Mouse (Mus musculus) embryonic facial prominence, embryonic 14.5 days (tissue): ENCODE measurements around the gene Adamts5. TPM values are rescaled to one million over a fixed set of nuclear protein-coding genes. Genes with fewer than 3 reads are reported as not detected.

Source experiments
- ATAC-seq: fragments of 200-750 bp; cut with Nextera tagmentation; 2 replicates; pipeline ENCODE4 v1.8.0; 2017; ENCODE audit warnings: low read depth, moderate number of reproducible peaks, moderate TSS enrichment
- DNase-seq: peaks from one replicate; pipeline ENCODE4 v3.0.0-alpha.2; 2015; ENCODE audit warnings: low spot score
- H3K27ac ChIP-seq: fragments of 300-500 bp; sonication (generic); replicated peaks from 2 replicates; pipeline ENCODE4 v1.5.1; 2014; ENCODE audit warnings: low read depth, mild to moderate bottlenecking, low read length, moderate library complexity
- H3K27me3 ChIP-seq: fragments of 300-500 bp; sonication (generic); replicated peaks from 2 replicates; pipeline ENCODE4 v1.6.1; 2014; ENCODE audit warnings: low read length; ENCODE audit not compliant: control insufficient read depth, insufficient read depth
- H3K36me3 ChIP-seq: fragments of 300-500 bp; sonication (generic); 2 replicates; pipeline ENCODE4 v1.6.1; 2014; ENCODE audit warnings: low read length, mixed read lengths; ENCODE audit not compliant: control insufficient read depth, insufficient read depth
- H3K4me1 ChIP-seq: fragments of 300-500 bp; sonication (generic); 2 replicates; pipeline ENCODE4 v1.6.1; 2014; ENCODE audit warnings: antibody characterized with exemption, low read length; ENCODE audit not compliant: control insufficient read depth, insufficient read depth
- H3K4me2 ChIP-seq: fragments of 300-500 bp; sonication (generic); 2 replicates; pipeline ENCODE4 v1.6.1; 2014; ENCODE audit warnings: low read depth, mild to moderate bottlenecking, low read length, moderate library complexity, mixed read lengths
- H3K4me3 ChIP-seq: fragments of 300-500 bp; sonication (generic); 2 replicates; pipeline ENCODE4 v1.5.1; 2014; ENCODE audit warnings: low read depth, mild to moderate bottlenecking, low read length
- H3K9ac ChIP-seq: fragments of 300-500 bp; sonication (generic); 2 replicates; pipeline ENCODE4 v1.6.1; 2014; ENCODE audit warnings: low read depth, mild to moderate bottlenecking, low read length, moderate library complexity, mixed read lengths
- H3K9me3 ChIP-seq: fragments of 300-500 bp; sonication (generic); 2 replicates; pipeline ENCODE4 v1.6.1; 2016; ENCODE audit warnings: low read length; ENCODE audit not compliant: control insufficient read depth
- WGBS: fragments of 180-500 bp; shearing (Covaris S2); extraction: QIAGEN DNeasy Blood & Tissue Kit; methylation state at CpG from one replicate; pipeline ENCODE4 v1.1.7; 2014; 5-methylcytosine and 5-hydroxymethylcytosine counted together
- polyA plus RNA-seq: library from polyadenylated mRNA; unstranded; fragments of >200 nt; fragmentation: Nextera tagmentation; extraction: Ambion mirVana; gene quantifications from 2 replicates; pipeline ENCODE4 v1.2.1, GENCODE M21; 2014

Adamts5 gene
- polyA plus RNA-seq: 8.7 and 9.0 TPM in 2 replicates

DNA sequence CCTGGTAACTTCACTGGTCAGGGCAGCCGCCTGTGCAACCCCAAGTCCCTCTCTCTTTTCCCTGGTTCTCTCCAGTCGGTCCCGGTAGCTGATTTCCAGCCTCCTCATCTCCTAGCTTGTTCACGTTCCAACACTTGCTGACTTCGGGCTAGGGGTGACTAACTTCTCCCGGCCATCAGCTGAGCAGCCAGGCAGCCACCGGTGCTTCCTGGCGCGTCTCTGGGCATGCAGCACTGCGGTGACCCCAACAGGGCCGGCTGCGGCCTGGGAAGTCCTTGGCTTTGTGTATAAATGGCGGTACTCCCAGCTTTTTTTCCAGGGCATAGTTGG, at the start of gene Adamts5:
Gene Adamts5 (minus strand): TSS at position 248 of the 330 bp plus-strand sequence.
- ATAC-seq: peak; percentile 10; the same call in 1 of the 2 replicates
- Histone ChIP-seq H3K27ac (peak within 1 kb of the TSS; percentile 76), H3K9me3 (no peaks in the 10 kb centered on the region), H3K27me3 (peaks cover 12% of the 10 kb centered on the region), H3K4me3 (peak within 1 kb of the TSS; percentile 61), H3K9ac (peak within 1 kb of the TSS; percentile 70), H3K36me3 (no peaks in the 10 kb centered on the region), H3K4me2 (peak within 1 kb of the TSS; percentile 98), H3K4me1 (peaks cover 16% of the 10 kb centered on the region; the same call in 1 of the 2 replicates)
- no peak for DNase-seq
- WGBS: 12% methylated on average over 13 of the region's 13 CpGs

DNA sequence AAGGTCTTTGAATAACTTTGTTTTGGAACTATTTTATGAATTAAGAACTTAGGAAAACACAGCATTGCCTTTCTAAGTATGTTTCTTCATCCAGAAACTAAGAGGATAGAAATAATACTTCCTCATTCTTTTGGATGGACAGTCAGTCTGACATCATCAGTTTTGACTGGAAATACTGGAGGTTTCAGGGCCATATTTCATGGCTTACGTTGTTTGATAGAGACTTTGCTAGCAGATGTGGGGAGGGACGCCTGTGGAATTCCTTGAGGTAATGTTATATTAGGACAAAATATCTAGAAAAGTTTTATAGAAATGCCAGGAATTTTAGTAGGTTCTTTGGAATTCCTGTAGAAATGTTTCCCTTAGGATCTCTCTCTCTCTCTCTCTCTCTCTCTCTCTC, 48.7 kb upstream of the Adamts5 start:
- ATAC-seq: no peak
- peak; percentile 12 for DNase-seq
- H3K27me3 ChIP-seq: no peaks in the 10 kb centered on the region
- 41% methylated on average over 2 of the region's 2 CpGs for WGBS
- no peaks in the 10 kb centered on the region; the same call in 1 of the 2 replicates for H3K4me1 ChIP-seq
- no peaks in the 10 kb centered on the region for H3K36me3 ChIP-seq
- H3K4me3 ChIP-seq: no peak overlapping the region
- H3K4me2 ChIP-seq: no peak overlapping the region
- no peak overlapping the region for H3K27ac ChIP-seq
- no peak overlapping the region for H3K9ac ChIP-seq
- H3K9me3 ChIP-seq: no peaks in the 10 kb centered on the region

DNA sequence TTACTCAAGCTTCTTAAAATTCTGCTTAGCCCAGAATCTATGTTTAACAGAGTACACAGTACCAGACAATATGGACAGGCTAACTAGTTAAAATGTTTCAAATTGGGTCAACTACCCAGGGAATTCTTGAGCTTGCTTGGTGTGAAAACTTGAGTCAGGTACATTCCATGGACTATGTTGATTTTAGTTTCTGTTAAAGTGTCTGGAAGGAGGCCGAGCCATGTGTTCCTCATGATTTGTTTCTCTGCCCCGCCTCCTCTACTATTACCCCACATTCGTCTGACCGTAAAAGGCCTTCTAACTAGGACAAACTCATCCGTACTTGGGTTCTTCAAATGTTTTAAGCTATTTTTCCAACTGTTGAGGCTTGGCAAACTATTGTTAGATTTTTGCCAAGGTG, 24.4 kb upstream of the Adamts5 start:
- Histone ChIP-seq H3K9me3 (no peaks in the 10 kb centered on the region), H3K9ac (no peak overlapping the region), H3K36me3 (no peaks in the 10 kb centered on the region), H3K27ac (no peak overlapping the region), H3K4me3 (no peak overlapping the region), H3K4me1 (no peaks in the 10 kb centered on the region), H3K27me3 (no peaks in the 10 kb centered on the region), H3K4me2 (no peak overlapping the region)
- WGBS: 68% methylated on average over 5 of the region's 5 CpGs
- ATAC-seq (no peak), DNase-seq (peak; percentile 56)

DNA sequence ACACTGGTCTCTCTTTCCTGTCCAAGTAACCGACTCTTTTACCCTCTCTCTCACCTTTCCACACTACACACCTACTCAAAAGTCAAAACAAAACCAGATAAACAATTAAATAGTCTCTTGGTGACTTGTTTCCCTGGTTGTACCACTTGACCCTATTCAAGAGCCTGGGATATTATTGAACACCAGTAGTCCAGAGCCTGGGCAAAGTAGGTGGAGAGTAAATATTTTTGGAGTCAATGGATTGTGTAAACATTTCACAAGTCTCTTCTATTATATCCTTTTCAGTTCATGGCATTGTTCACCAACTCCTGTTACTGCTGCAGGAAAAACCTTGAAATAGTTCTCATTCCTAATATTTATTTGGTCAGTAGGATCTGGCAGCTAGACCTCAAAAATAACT, 20.8 kb upstream of the Adamts5 start:
- H3K4me2 ChIP-seq: no peak overlapping the region
- H3K9me3 ChIP-seq: no peaks in the 10 kb centered on the region
- H3K27me3 ChIP-seq: no peaks in the 10 kb centered on the region
- ATAC-seq: no peak
- no peak overlapping the region for H3K9ac ChIP-seq
- DNase-seq: no peak
- 71% methylated on average over 1 of the region's 1 CpGs for WGBS
- H3K27ac ChIP-seq: no peak overlapping the region
- H3K36me3 ChIP-seq: no peaks in the 10 kb centered on the region
- H3K4me1 ChIP-seq: no peaks in the 10 kb centered on the region
- H3K4me3 ChIP-seq: no peak overlapping the region

DNA sequence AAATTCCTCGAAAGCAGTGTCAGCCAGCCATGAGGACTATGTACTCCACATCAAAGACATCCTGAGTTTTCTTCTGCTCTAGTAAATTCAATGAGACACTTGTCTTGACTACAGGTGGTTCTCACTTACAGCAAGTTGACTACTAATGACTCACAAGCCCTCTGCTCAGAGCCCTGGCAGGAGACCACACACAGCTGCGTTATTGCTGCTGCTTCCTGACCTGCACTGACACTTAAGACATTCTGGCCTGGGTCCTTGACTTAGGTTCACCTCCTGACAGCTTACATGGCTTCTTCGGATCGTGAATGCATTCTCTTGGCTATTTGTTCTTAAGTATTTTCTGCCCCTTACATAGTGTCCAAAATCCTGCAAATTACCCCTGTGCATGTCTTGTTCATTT, 18.5 kb upstream of the Adamts5 start:
- no peaks in the 10 kb centered on the region for H3K4me1 ChIP-seq
- H3K9ac ChIP-seq: no peak overlapping the region
- ATAC-seq: no peak
- no peak overlapping the region for H3K4me2 ChIP-seq
- H3K36me3 ChIP-seq: no peaks in the 10 kb centered on the region
- DNase-seq: no peak
- no peaks in the 10 kb centered on the region for H3K9me3 ChIP-seq
- no peak overlapping the region for H3K27ac ChIP-seq
- WGBS: 77% methylated on average over 4 of the region's 4 CpGs
- no peak overlapping the region for H3K4me3 ChIP-seq
- H3K27me3 ChIP-seq: no peaks in the 10 kb centered on the region

DNA sequence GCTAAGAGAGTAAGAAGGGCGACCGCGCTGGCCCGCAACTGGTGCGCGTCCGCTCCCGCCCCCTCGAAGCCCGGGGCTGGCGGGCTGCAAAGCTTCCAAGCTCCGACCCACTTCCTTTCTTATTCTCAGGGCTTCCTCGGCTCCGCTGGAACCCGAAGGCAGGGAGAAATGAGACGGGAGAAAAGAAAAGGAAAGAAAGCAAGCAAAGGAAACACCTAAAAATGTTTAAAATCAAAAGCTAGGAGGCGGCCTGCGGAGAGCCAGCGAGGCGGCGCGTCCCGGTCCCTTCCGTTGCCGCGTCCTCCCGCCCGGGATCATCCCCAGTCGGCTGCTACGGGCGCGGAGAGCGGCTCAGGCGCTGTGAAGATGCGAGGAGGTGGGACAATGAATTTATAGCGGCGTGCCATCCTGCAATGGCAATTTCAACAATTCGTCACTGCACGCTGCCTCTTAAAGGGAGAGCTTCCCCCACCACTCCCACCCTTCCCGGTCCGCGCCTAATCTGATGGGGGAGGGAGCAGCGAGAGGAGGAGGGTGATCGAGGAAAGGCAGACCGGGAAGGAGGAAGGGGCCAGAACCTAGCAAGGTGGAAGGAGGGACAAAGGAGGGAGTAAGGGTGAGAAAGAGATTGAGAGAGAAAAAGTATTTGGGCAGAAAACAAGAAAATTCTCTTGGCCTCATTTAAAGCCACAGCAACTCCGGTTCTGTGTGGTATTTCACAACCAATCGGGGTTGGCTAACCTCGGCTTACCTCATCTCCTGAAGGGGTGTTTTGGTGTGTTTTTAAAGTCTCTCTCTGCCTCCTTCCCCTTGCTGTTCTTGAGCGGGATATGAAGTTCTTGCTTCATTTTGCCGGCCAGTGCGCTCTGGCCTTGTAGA, 687 bp downstream of the Adamts5 start:
- H3K9ac ChIP-seq: peak overlapping the region; percentile 70
- H3K4me1 ChIP-seq: peaks cover 16% of the 10 kb centered on the region; the same call in 1 of the 2 replicates
- peak overlapping the region; percentile 98 for H3K4me2 ChIP-seq
- peak overlapping the region; percentile 76 for H3K27ac ChIP-seq
- no peaks in the 10 kb centered on the region for H3K9me3 ChIP-seq
- under 1% methylated on average over 51 of the region's 51 CpGs for WGBS
- ATAC-seq (peak; percentile 50), DNase-seq (peak; percentile 75)
- H3K27me3 ChIP-seq: peaks cover 12% of the 10 kb centered on the region
- H3K4me3 ChIP-seq: peak overlapping the region; percentile 61
- H3K36me3 ChIP-seq: no peaks in the 10 kb centered on the region

DNA sequence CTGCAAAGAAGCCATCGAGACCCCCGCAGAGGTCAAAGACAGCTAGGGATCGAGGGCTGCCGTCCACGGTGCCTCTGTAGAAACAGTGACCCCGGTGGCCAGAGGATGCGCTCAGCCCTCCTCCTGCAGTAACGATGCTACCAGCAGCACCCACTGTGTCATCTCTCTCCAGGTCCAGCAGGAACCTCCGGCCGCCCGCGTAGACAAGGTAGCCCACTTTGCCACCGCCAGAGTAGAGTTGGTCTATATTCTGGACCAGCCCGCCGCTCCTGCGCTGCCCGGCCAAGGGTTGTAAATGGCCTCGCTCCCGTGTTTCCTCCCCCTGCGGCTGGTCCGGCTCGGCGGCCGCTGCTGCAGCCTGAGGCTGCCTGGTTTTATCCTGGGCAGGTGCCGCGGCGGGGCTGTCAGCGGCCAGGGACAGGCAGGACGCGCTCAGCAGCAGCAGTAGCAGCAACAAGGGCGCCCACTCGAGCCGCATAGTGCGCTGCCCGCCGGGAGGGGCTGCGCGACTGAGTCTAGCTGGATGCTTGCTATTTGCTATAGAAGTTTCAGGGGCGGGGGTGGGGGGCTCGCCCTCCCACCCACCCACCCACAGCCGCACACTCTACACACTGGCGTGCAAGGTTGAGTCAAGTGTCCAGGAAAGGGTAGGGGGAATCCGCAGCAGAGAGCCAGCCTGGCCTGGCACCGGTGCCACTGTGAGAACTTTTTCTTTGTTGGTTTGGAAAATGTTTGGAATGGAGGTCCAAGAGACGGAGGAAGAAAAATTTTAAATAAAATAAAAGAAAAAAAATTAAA, 1.6 kb downstream of the Adamts5 start:
- ATAC-seq (peak; percentile 61), DNase-seq (peak; percentile 61)

DNA sequence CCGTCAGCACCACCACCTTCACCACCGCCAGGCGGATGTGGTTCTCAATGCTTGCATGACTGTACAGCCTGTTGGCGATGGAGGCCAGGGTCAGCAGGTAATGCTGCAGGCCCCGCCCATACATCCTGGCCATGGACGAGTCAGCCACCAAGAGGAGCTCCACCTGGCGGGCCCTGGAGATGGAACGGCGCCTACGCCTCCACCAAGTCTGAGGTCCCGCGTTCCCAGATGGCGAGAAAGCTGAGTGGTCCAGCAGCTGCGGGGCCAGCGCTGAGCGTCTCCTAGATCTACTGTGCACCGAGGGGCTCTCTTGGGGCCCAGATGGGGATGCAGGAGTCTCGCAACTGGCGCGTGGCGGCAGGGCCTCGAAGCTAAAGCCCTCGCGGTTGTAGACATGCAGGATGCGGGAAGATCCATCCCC, 2.3 kb downstream of the Adamts5 start:
- Histone ChIP-seq H3K27me3 (peaks cover 12% of the 10 kb centered on the region), H3K27ac (no peak overlapping the region), H3K36me3 (no peaks in the 10 kb centered on the region), H3K4me3 (peak overlapping the region; percentile 61), H3K9ac (peak overlapping the region; percentile 70), H3K4me1 (peaks cover 16% of the 10 kb centered on the region; the same call in 1 of the 2 replicates), H3K4me2 (peak overlapping the region; percentile 98), H3K9me3 (no peaks in the 10 kb centered on the region)
- peak; percentile 42 for DNase-seq
- 20% methylated on average over 23 of the region's 25 CpGs for WGBS
- ATAC-seq: peak; percentile 45; the same call in 1 of the 2 replicates

More for the DNA sequence above, 1.6 kb downstream of the Adamts5 start:
- H3K9ac ChIP-seq: peak overlapping the region; percentile 70
- H3K36me3 ChIP-seq: no peaks in the 10 kb centered on the region
- peak overlapping the region; percentile 61 for H3K4me3 ChIP-seq
- peak overlapping the region; percentile 98 for H3K4me2 ChIP-seq
- WGBS: 1% methylated on average over 41 of the region's 45 CpGs
- no peaks in the 10 kb centered on the region for H3K9me3 ChIP-seq
- peak overlapping the region; percentile 76 for H3K27ac ChIP-seq
- peaks cover 16% of the 10 kb centered on the region; the same call in 1 of the 2 replicates for H3K4me1 ChIP-seq
- H3K27me3 ChIP-seq: peaks cover 12% of the 10 kb centered on the region
